Mouse (Mus musculus) adrenal gland (tissue): Measurements from ENCODE around the gene Ube2g1.
"Not testable (repeated sequence)": the region's sequence is repeated elsewhere in the genome, so short reads cannot be mapped to it uniquely, and the experiment has no call there.

Experiments
- intact Hi-C: fragments of 180-260 bp; cut with DNase I; formaldehyde crosslinking; loops from one replicate; pipeline ENCODE4 v1.15.1; 2025

Gene Ube2g1

GRCm38 (mm10) chr11:72595010-72595737, 11.9 kb upstream of the Ube2g1 start:
- intact Hi-C loops: no loop called here

- intact Hi-C loops: no loop called here
Measured at GRCm38 (mm10) chr11:72597780-72598179, 9.3 kb upstream of the Ube2g1 start.

- intact Hi-C loops: no loop called here
Measured at GRCm38 (mm10) chr11:72607469-72608070, 487 bp downstream of the Ube2g1 start.

- intact Hi-C loops: no loop called here
Measured at GRCm38 (mm10) chr11:72608071-72608679, 1.1 kb downstream of the Ube2g1 start.

GRCm38 (mm10) chr11:72609242-72609641, 2.2 kb downstream of the Ube2g1 start:
- intact Hi-C loops: no loop called here

- intact Hi-C loops: not testable (repeated sequence)
Measured at GRCm38 (mm10) chr11:72614336-72614735, 7.3 kb downstream of the Ube2g1 start.

GRCm38 (mm10) chr11:72615931-72616330, 8.8 kb downstream of the Ube2g1 start:
- intact Hi-C loops: no loop called here

- intact Hi-C loops: no loop called here
Measured at GRCm38 (mm10) chr11:72618476-72618875, 11.4 kb downstream of the Ube2g1 start.

- intact Hi-C loops: no loop called here
Measured at GRCm38 (mm10) chr11:72642730-72643129, 35.6 kb downstream of the Ube2g1 start.

- intact Hi-C loops: no loop called here
Measured at GRCm38 (mm10) chr11:72645386-72645785, 38.3 kb downstream of the Ube2g1 start.

- intact Hi-C loops: no loop called here
Measured at GRCm38 (mm10) chr11:72650347-72650746, 43.3 kb downstream of the Ube2g1 start.

- intact Hi-C loops: loop anchor here (10.0 kb wide), 1 partner anchor 65 kb away; no protein-coding TSS in a partner anchor
Measured at GRCm38 (mm10) chr11:72659918-72660317, 52.8 kb downstream of the Ube2g1 start.

GRCm38 (mm10) chr11:72660359-72660758, 53.3 kb downstream of the Ube2g1 start:
- intact Hi-C loops: loop anchor here (10.0 kb wide), 1 partner anchor 64 kb away; no protein-coding TSS in a partner anchor

GRCm38 (mm10) chr11:72664641-72665040, 57.6 kb downstream of the Ube2g1 start:
- intact Hi-C loops: loop anchor here (10.0 kb wide), 1 partner anchor 60 kb away; no protein-coding TSS in a partner anchor

- intact Hi-C loops: no loop called here
Measured at GRCm38 (mm10) chr11:72670634-72671033, 63.6 kb downstream of the Ube2g1 start.

GRCm38 (mm10) chr11:72671294-72671988, 64.4 kb downstream of the Ube2g1 start:
- intact Hi-C loops: no loop called here

GRCm38 (mm10) chr11:72672438-72672837, 65.4 kb downstream of the Ube2g1 start:
- intact Hi-C loops: no loop called here

- intact Hi-C loops: no loop called here
Measured at GRCm38 (mm10) chr11:72675280-72675679, 68.2 kb downstream of the Ube2g1 start.

GRCm38 (mm10) chr11:72680726-72681125, 73.6 kb downstream of the Ube2g1 start:
- intact Hi-C loops: no loop called here

- intact Hi-C loops: no loop called here
Measured at GRCm38 (mm10) chr11:72683402-72683801, 76.3 kb downstream of the Ube2g1 start.

- intact Hi-C loops: no loop called here
Measured at GRCm38 (mm10) chr11:72686697-72687096, 79.6 kb downstream of the Ube2g1 start.

- intact Hi-C loops: no loop called here
Measured at GRCm38 (mm10) chr11:72688242-72688641, 81.2 kb downstream of the Ube2g1 start.
